Mouse (Mus musculus) CD8-positive naive resting alpha-beta T cell, adult 2 months (primary cell): ENCODE measurements around the gene Eif5a.
"Not testable (repeated sequence)": the region's sequence is repeated elsewhere in the genome, so short reads cannot be mapped to it uniquely, and the experiment has no call there.

ENCODE experiments used
- DNase-seq, 2 experiments: peaks; one replicate each; pipeline ENCODE4 v3.0.0; 2022; ENCODE audit warnings: low read depth in 2 of 2, low spot score in 2 of 2

Gene Eif5a

GRCm38 (mm10) chr11:69922012-69922756 lies 426 bp upstream of the Eif5a start:
- DNase-seq = no peak

DNA sequence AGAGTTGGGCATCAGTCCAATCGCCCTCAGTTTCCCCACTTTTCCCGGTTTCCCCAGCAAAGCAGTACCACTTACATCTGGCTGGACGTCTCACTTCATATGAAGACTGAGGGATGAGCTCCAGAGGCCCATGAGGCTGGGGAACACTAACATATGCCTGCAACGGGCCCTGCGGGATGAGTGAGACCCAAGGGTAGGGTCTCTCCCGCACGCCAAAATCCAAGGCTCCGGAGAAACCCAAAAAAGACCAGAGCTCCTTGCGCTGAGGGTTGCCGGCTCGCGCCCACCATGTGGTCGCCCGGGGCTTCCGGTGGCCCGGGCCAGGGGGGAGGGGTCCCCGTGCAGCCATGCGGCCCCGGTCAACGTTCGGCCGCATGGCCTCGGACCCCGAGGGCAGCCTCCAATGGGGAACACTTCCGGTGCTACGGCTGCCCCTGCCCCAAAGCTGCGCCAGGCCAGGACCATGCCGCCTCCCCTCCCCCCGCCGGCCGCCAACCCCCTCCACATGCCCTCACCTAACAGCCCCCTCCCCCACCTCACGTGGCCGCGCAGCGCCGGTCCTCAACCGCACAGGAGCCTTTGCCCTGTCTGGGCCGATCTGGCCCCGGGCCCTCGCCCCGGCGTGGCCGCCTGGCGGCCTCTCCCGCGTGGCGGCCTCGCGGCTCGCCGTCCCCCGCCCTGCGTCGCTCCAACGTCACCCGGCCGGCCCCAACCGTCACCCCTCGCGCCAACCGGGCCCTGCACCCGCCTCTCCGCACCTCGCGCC lies 1.3 kb downstream of the Eif5a start:
- DNase-seq = no peak

GRCm38 (mm10) chr11:69919661-69920265 lies 2.0 kb downstream of the Eif5a start:
- peak; percentile 63 to 75 for DNase-seq

DNA sequence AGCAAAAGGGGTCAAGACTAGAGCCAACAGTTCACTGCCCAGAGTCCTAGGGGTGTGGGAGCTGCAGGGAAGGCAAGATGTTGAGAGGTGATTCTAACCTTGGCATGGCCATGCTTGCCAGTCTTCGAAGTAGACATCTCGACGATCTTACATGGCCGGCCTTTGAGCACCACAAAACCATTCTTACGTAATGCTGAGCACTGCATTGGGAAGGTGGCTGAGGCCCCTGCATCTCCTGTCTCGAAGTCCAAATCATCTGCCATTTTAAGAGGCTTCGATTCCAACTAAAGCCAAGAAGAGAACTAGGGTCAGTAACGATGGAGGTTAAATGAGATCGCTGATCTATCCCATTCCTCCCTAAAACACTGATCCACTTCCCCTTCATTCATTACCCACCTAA lies 2.7 kb downstream of the Eif5a start:
- DNase-seq = no peak

DNA sequence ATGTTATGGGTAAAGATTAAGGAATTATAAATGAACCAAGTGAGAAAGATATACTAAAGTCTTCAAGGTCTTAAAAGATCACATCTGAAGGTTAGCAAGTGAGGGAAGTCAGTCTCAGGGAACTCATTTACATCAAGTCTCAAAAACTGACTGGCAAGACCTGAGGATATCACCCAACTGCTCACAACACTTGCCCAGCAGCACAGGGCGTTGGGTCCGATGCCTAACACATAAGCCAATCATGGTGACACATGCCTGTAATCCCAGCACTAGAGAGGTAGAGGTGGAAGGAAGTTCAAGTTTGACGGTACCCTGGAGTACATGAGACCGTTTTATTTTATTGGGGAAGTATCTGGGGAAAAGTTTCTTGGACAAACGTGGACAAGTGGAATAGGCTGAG lies 3.6 kb downstream of the Eif5a start:
- no peak for DNase-seq

DNA sequence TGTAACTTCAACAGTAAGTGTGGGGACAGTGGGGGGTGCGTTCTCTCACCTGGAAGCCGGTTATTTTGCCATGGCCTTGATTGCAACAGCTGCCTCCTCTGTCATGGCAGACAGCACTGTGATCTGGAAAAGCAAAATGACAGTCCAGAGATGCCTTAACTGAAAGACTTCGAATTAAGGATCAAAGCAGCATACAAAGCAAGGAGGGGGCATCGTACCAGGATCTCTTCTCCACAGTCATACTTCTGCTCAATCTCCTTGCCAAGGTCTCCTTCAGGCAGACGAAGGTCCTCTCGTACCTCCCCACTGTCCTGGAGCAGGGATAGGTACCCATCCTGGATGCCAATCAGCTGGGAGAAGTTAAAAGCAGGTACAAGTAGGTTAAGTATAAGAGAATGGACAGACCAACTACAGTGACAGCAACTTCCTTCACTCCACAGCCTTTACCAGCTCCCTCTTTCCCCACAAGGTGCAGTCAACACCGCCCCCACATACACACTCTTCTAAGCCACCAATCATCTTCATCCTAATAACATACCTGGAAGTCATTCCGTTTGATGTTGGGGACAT lies 4.3 kb downstream of the Eif5a start:
- DNase-seq = no peak

DNA sequence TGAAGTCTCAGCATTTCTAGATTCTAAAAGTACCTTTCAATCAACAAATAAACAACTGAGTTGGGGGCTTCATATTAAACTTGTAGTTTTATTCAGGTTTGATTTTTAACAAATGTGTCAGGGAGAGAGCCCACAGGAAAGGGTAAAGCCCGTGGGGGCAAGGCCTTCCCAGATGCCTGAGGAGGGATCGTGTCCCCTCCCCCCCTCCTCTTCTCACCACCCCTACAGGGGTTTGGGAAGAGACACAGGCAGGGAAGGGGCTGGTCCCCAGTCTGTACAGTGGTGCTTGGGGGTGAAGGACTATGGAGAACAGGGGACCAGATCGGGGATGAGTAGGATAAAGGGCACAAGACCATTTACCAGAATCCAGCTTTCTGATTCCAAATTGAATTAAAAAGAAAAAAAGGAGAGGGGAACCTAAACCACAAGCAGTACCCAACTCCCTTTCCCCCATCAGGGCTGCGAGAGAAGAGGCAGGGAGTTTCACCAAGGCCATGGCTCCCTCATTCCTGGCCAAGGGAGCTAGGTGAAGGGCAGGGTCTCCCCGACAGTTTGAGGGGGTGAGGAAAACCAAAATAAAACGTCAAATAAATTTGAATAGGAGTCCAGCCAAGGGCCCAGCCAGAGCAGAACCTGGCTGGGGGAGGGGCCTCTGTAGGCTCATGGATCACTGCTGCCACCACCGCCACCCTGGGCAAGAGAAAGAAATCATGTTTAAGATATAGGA lies 4.9 kb downstream of the Eif5a start:
- DNase-seq = not testable (repeated sequence)

GRCm38 (mm10) chr11:69915667-69916627 lies 5.8 kb downstream of the Eif5a start:
- no peak for DNase-seq

DNA sequence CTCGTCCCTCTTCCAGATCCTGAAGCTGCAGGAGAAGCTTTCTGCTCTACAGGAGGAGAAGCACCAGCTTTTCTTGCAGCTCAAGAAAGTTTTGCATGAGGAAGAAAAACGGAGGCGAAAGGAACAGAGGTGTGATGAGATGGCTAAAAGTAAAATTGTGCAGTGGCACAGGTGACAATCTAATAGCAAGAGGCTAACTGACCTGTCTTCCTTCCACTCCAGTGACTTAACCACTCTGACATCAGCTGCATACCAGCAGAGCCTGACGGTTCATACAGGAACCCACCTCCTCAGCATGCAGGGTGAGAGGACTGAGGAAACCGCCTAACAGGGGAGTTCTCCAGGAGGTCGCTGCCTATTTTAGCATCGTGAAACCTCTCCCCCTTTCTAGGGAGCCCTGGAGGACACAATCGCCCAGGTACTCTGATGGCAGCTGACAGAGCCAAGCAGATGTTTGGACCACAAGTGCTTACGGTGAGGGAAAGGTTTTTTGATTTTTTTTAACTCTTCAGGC lies 6.8 kb downstream of the Eif5a start:
- DNase-seq = no peak

GRCm38 (mm10) chr11:69914372-69914764 lies 7.4 kb downstream of the Eif5a start:
- DNase-seq = no peak

- DNase-seq = peak; percentile 85 to 88
These were observed 8.0 kb downstream of the Eif5a start, which contains the start of gene Gps2 for GRCm38 (mm10) chr11:69913554-69914371. Gps2 (plus strand) TSS chr11:69913888.

- DNase-seq = no peak
These were observed 8.8 kb downstream of the Eif5a start for GRCm38 (mm10) chr11:69912716-69913530.

- no peak for DNase-seq
These were observed 10.1 kb downstream of the Eif5a start for GRCm38 (mm10) chr11:69911701-69912100.

DNA sequence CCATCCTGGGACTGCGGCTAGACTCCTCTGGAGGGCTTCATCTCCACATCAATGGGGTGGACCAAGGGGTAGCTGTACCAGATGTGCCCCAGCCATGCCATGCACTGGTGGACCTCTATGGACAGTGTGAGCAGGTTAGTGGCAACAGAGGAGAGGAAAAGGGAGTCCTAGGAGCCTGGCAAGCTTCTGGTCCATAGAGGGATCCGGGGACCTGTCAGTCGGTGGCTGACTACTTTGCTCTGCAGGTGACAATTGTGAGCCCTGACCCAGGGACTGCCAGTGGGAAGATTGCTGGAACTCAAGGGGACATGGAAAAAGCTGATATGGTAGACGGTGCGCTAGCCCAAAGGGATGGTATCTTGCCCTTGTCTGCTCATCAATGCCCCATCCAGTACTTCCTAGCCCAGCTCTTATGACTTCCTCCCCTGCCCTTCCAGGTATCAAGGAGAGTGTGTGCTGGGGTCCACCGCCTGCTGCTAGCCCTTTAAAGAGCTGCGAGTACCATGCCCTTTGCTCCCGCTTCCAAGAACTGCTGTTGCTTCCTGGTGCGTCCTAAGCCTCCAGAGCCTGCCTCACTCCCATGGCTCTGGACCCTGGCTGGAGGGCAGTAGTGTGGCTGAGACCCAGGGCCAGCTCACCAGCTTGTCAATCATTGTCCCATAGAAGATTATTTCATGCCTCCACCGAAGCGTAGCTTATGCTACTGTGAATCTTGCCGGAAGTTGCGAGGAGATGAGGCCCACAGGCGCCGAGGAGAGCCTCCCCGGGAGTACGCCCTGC lies 10.8 kb downstream of the Eif5a start:
- DNase-seq = no peak

DNA sequence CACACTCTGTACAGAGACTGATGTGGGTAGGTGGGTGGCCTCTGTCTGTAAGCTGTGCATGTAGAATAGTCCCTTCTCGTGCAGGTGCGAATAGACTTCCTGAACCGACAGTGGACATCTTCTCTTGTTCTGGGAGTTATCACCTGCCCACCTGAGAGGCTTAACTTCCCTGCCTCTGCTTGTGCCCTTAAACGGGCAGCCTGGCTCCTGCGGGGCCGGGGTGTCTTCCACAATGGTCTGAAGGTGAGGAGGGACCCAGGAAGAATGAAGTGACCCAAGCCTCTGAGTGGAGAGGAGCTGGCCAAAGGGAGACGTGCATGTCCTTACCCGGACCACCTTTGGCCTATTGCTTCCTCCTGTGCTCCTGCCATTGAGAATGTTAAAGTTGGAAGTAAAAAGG lies 11.6 kb downstream of the Eif5a start:
- no peak for DNase-seq

DNA sequence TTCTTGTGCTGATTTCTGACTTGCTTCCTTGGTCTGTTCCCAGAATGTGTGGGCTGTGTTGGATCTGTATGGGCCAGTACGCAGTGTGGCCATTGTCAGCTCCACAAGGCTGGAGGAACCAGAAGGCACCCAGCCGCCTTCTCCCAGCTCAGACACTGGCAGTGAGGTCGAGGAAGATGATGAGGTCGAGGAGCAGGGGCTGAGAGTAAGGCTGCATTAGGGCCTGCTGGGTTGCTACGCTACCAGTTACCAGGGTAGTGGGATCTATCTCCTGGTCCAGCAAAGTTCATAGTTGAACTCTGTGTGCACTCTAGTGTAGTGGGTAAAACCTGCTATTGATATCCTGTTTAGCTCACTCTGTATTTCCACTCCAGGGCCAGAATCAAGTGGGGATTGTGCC lies 12.6 kb downstream of the Eif5a start:
- DNase-seq = no peak

- DNase-seq = no peak
These were observed 13.1 kb downstream of the Eif5a start for GRCm38 (mm10) chr11:69908645-69909044.
